Mouse (Mus musculus) heart, adult 10 weeks (tissue): ENCODE results near the gene Gm8356. TPM values are rescaled to one million over a fixed set of nuclear protein-coding genes. Genes with fewer than 3 reads are reported as not detected.

Experiments used
- polyA plus RNA-seq: library from polyadenylated mRNA; stranded (reverse); fragments of 350-450 nt; fragmentation: Illumina TruSeq; extraction: RNeasy Lipid Tissue Mini Kit (QIAGEN cat#74804); gene quantifications from one replicate; pipeline ENCODE4 v1.2.3, GENCODE M21; 2014; ENCODE audit warnings: low read depth, low replicate concordance

Gene Gm8356
- polyA plus RNA-seq: not detected

DNA sequence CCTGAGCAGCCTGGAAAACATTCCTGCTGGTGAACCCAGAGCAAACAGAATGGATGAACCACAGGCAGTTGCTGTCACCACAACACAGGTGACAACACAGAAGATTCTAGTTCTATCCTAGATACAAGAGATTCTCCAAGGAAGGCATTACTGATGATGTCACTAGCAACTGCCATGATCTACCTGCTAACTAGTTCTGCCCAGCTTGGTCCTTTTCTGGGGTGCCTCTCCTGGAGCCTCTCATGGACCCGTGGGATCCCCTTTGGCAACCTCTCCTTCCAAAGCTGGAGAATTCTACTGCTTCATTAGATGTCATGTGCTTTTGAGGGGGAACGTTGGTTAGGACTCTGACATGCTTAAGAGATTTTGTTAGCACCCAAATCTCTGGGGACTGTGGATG, at the start of gene Gm8356:
Gene Gm8356 (minus strand): TSS at position 101 of the 400 bp plus-strand sequence.

Other genes starting within 250 kb of the Gm8356 start
- not detected for gene Gm21103, start 232.4 kb downstream of the Gm8356 start, polyA plus RNA-seq
- gene Gm3618, start 193.6 kb downstream of the Gm8356 start, polyA plus RNA-seq: not detected
- gene Gm16440, start 147.0 kb downstream of the Gm8356 start, polyA plus RNA-seq: not detected
- 0.34 TPM for gene Gm3591, start 124.8 kb downstream of the Gm8356 start, polyA plus RNA-seq
- gene Gm3594, start 92.7 kb downstream of the Gm8356 start, polyA plus RNA-seq: not detected
- gene Gm3629, start 53.3 kb upstream of the Gm8356 start, polyA plus RNA-seq: not detected
- not detected for gene Gm3460, start 85.1 kb upstream of the Gm8356 start, polyA plus RNA-seq
- not detected for gene Gm10251, start 146.9 kb upstream of the Gm8356 start, polyA plus RNA-seq
- gene Gm8050, start 183.0 kb upstream of the Gm8356 start, polyA plus RNA-seq: not detected
- 1.7 TPM for gene Gm3636, start 205.0 kb upstream of the Gm8356 start, polyA plus RNA-seq
- gene Gm8362, start 237.1 kb upstream of the Gm8356 start, polyA plus RNA-seq: not detected